Mouse (Mus musculus): ENCODE data around the gene Atg4a. TPM values are rescaled to one million over a fixed set of nuclear protein-coding genes. Genes with fewer than 3 reads are reported as not detected.

Atg4a gene
- polyA plus RNA-seq, 1 experiment from 2014 or later, result 15.2 TPM

- Histone ChIP-seq H3K36me3 (no peaks in the 10 kb centered on the region), H3K9ac (replicated peaks) (no peak overlapping the region), H3K27me3 (peaks cover 55% of the 10 kb centered on the region), H3K4me2 (no peak overlapping the region), H3K4me1 (replicated peaks) (peaks cover 24% of the 10 kb centered on the region), H3K4me3 (replicated peaks) (no peak overlapping the region), H3K9me3 (no peaks in the 10 kb centered on the region), H3K27ac (no peak overlapping the region)
- 54% methylated on average over 6 of the region's 6 CpGs for WGBS
- no peak for ATAC-seq (ENCODE audit: insufficient number of reproducible peaks, insufficient read depth, low FRiP score, low TSS enrichment, low read depth)
These were observed 26.7 kb downstream of the Atg4a start for GRCm38 (mm10) chrX:140983206-140983960.

- Histone ChIP-seq H3K9ac (replicated peaks) (no peak overlapping the region), H3K27me3 (peaks cover 48% of the 10 kb centered on the region), H3K4me1 (replicated peaks) (peaks cover 16% of the 10 kb centered on the region), H3K4me2 (no peak overlapping the region), H3K27ac (no peak overlapping the region), H3K4me3 (replicated peaks) (no peak overlapping the region), H3K9me3 (no peaks in the 10 kb centered on the region), H3K36me3 (no peaks in the 10 kb centered on the region)
- ATAC-seq (ENCODE audit: insufficient number of reproducible peaks, insufficient read depth, low FRiP score, low TSS enrichment, low read depth), result no peak
- WGBS, result 62% methylated on average over 6 of the region's 6 CpGs
These were observed 28.1 kb downstream of the Atg4a start for GRCm38 (mm10) chrX:140984795-140985194.

GRCm38 (mm10) chrX:140985256-140985655, 28.5 kb downstream of the Atg4a start:
- WGBS, result 82% methylated on average over 2 of the region's 2 CpGs
- Histone ChIP-seq H3K4me1 (replicated peaks) (peaks cover 12% of the 10 kb centered on the region; the same call in 1 of the 2 replicates), H3K9ac (replicated peaks) (no peak overlapping the region), H3K36me3 (no peaks in the 10 kb centered on the region), H3K4me3 (replicated peaks) (no peak overlapping the region), H3K4me2 (no peak overlapping the region), H3K9me3 (no peaks in the 10 kb centered on the region), H3K27ac (no peak overlapping the region), H3K27me3 (peaks cover 45% of the 10 kb centered on the region)
- no peak for ATAC-seq (ENCODE audit: insufficient number of reproducible peaks, insufficient read depth, low FRiP score, low TSS enrichment, low read depth)

GRCm38 (mm10) chrX:140996909-140997516, 40.3 kb downstream of the Atg4a start:
- no peaks in the 10 kb centered on the region for H3K9me3 ChIP-seq
- 80% methylated on average over 1 of the region's 1 CpGs for WGBS
- H3K27ac ChIP-seq, result no peak overlapping the region
- no peak overlapping the region; the same call in 1 of the 2 replicates for H3K9ac ChIP-seq (replicated peaks)
- H3K36me3 ChIP-seq, result no peaks in the 10 kb centered on the region
- no peak overlapping the region for H3K4me2 ChIP-seq
- H3K27me3 ChIP-seq, result peaks cover 58% of the 10 kb centered on the region
- no peak for ATAC-seq (ENCODE audit: insufficient number of reproducible peaks, insufficient read depth, low FRiP score, low TSS enrichment, low read depth)
- no peaks in the 10 kb centered on the region for H3K4me1 ChIP-seq (replicated peaks)
- H3K4me3 ChIP-seq (replicated peaks), result no peak overlapping the region

GRCm38 (mm10) chrX:140997912-140998545, 41.3 kb downstream of the Atg4a start:
- no peaks in the 10 kb centered on the region for H3K36me3 ChIP-seq
- WGBS, result 75% methylated on average over 1 of the region's 1 CpGs
- H3K27ac ChIP-seq, result no peak overlapping the region
- peaks cover 53% of the 10 kb centered on the region for H3K27me3 ChIP-seq
- no peak for ATAC-seq (ENCODE audit: insufficient number of reproducible peaks, insufficient read depth, low FRiP score, low TSS enrichment, low read depth)
- no peak overlapping the region for H3K9ac ChIP-seq (replicated peaks)
- no peak overlapping the region for H3K4me2 ChIP-seq
- H3K4me3 ChIP-seq (replicated peaks), result no peak overlapping the region
- no peaks in the 10 kb centered on the region for H3K4me1 ChIP-seq (replicated peaks)
- no peaks in the 10 kb centered on the region for H3K9me3 ChIP-seq

- H3K27me3 ChIP-seq, result peaks cover 49% of the 10 kb centered on the region
- H3K9me3 ChIP-seq, result no peaks in the 10 kb centered on the region
- H3K4me1 ChIP-seq (replicated peaks), result no peaks in the 10 kb centered on the region
- H3K9ac ChIP-seq (replicated peaks), result no peak overlapping the region
- ATAC-seq (ENCODE audit: insufficient number of reproducible peaks, insufficient read depth, low FRiP score, low TSS enrichment, low read depth), result no peak
- H3K4me3 ChIP-seq (replicated peaks), result no peak overlapping the region
- H3K36me3 ChIP-seq, result no peaks in the 10 kb centered on the region
- no peak overlapping the region for H3K27ac ChIP-seq
- no peak overlapping the region for H3K4me2 ChIP-seq
These were observed 42.2 kb downstream of the Atg4a start for GRCm38 (mm10) chrX:140998885-140999284.

GRCm38 (mm10) chrX:141149705-141150104, 193.0 kb downstream of the Atg4a start:
- no peak; the same call in 1 of the 2 replicates for ATAC-seq (ENCODE audit: insufficient number of reproducible peaks, insufficient read depth, low FRiP score, low TSS enrichment, low read depth)
- H3K27ac ChIP-seq, result no peak overlapping the region

GRCm38 (mm10) chrX:141150290-141150689, 193.6 kb downstream of the Atg4a start:
- no peak overlapping the region for H3K9ac ChIP-seq (replicated peaks)
- H3K4me2 ChIP-seq, result no peak overlapping the region
- H3K27me3 ChIP-seq, result peaks cover 57% of the 10 kb centered on the region
- no peaks in the 10 kb centered on the region for H3K36me3 ChIP-seq
- no peak overlapping the region for H3K4me3 ChIP-seq (replicated peaks)
- H3K4me1 ChIP-seq (replicated peaks), result no peaks in the 10 kb centered on the region
- no peak overlapping the region for H3K27ac ChIP-seq
- no peaks in the 10 kb centered on the region for H3K9me3 ChIP-seq
- no peak for ATAC-seq (ENCODE audit: insufficient number of reproducible peaks, insufficient read depth, low FRiP score, low TSS enrichment, low read depth)

More at GRCm38 (mm10) chrX:141149705-141150104, 193.0 kb downstream of the Atg4a start:
- WGBS, result 53% methylated on average over 1 of the region's 1 CpGs
- peaks cover 51% of the 10 kb centered on the region for H3K27me3 ChIP-seq
- no peak overlapping the region for H3K4me3 ChIP-seq (replicated peaks)
- H3K9ac ChIP-seq (replicated peaks), result no peak overlapping the region
- H3K9me3 ChIP-seq, result no peaks in the 10 kb centered on the region
- H3K4me1 ChIP-seq (replicated peaks), result no peaks in the 10 kb centered on the region
- H3K4me2 ChIP-seq, result no peak overlapping the region
- no peaks in the 10 kb centered on the region for H3K36me3 ChIP-seq

- H3K4me3 ChIP-seq (replicated peaks), result no peak overlapping the region
- peaks cover 64% of the 10 kb centered on the region for H3K27me3 ChIP-seq
- no peak for ATAC-seq (ENCODE audit: insufficient number of reproducible peaks, insufficient read depth, low FRiP score, low TSS enrichment, low read depth)
- no peaks in the 10 kb centered on the region for H3K4me1 ChIP-seq (replicated peaks)
- H3K27ac ChIP-seq, result no peak overlapping the region
- no peaks in the 10 kb centered on the region for H3K9me3 ChIP-seq
- no peak overlapping the region for H3K9ac ChIP-seq (replicated peaks)
- no peaks in the 10 kb centered on the region for H3K36me3 ChIP-seq
- H3K4me2 ChIP-seq, result no peak overlapping the region
These were observed 194.5 kb downstream of the Atg4a start for GRCm38 (mm10) chrX:141151182-141151581.

GRCm38 (mm10) chrX:141156696-141157095, 200.0 kb downstream of the Atg4a start:
- Histone ChIP-seq H3K4me2 (no peak overlapping the region), H3K9me3 (no peaks in the 10 kb centered on the region), H3K4me1 (replicated peaks) (no peaks in the 10 kb centered on the region), H3K36me3 (no peaks in the 10 kb centered on the region), H3K27me3 (peaks cover 59% of the 10 kb centered on the region), H3K4me3 (replicated peaks) (no peak overlapping the region), H3K9ac (replicated peaks) (no peak overlapping the region), H3K27ac (no peak overlapping the region)
- ATAC-seq (ENCODE audit: insufficient number of reproducible peaks, insufficient read depth, low FRiP score, low TSS enrichment, low read depth), result no peak
- 6% methylated on average over 2 of the region's 2 CpGs for WGBS

- 70% methylated on average over 4 of the region's 4 CpGs for WGBS
- Histone ChIP-seq H3K4me2 (no peak overlapping the region), H3K27me3 (peaks cover 50% of the 10 kb centered on the region), H3K27ac (no peak overlapping the region), H3K36me3 (no peaks in the 10 kb centered on the region), H3K4me3 (replicated peaks) (no peak overlapping the region), H3K9ac (replicated peaks) (no peak overlapping the region), H3K4me1 (replicated peaks) (no peaks in the 10 kb centered on the region), H3K9me3 (no peaks in the 10 kb centered on the region)
- no peak for ATAC-seq (ENCODE audit: insufficient number of reproducible peaks, insufficient read depth, low FRiP score, low TSS enrichment, low read depth)
These were observed 200.9 kb downstream of the Atg4a start for GRCm38 (mm10) chrX:141157626-141158025.

Measured in limb, embryonic 12.5 days (tissue).